Mouse (Mus musculus): ENCODE data around the gene Cacnb2. TPM values are rescaled to one million over a fixed set of nuclear protein-coding genes. Genes with fewer than 3 reads are reported as not detected.

Cacnb2 gene
- total and polyA plus RNA-seq, 2 experiments from 2014 or later = 10.9 to 28.7 TPM

DNA sequence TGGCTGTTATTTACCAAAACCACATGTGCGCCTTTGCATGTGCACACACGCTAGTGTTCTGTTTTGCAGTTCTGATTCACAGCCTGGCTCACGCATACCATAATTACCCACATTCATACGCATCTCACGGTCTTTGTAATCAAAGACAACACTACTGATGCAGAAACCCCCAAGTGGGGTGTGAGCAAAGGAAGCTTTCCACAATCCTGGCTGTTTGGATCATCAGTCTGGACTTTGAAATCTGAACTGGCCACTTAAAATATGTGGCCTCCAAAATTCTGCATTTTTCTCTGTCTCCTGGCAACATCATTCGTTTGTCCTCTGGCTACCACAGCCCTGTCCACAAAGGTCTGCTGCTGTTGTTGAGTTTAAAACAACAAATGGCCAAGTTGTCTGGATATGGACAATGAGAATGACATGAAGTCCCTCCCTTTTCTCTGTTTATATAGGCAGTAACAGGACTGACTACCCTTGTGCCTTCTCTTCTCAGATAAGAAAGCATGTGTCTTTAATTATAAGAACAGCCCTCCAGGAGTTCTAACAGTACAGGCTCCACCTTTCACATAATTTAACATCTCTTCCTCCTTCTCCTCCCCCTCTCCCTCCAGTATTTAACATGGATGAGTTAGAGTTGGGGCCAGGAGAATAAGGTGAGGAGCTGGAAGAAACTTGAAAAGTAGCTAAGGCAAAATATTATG is 204.9 kb downstream of the Cacnb2 start:
- H3K27me3 ChIP-seq (ENCODE audit: insufficient read depth, low read length) = no peaks in the 10 kb centered on the region
- no peak for DNase-seq (ENCODE audit: low spot score)
- no peak overlapping the region for H3K27ac ChIP-seq (ENCODE audit: low read depth, low read length)
- H3K4me1 ChIP-seq (ENCODE audit: insufficient read depth, low read length) = peaks cover 4% of the 10 kb centered on the region; the same call in 1 of the 2 replicates
- no peak overlapping the region for H3K4me3 ChIP-seq (ENCODE audit: low read depth, low read length)
- no peaks in the 10 kb centered on the region for H3K36me3 ChIP-seq (ENCODE audit: insufficient read depth, low read length)
- WGBS = 39% methylated on average over 6 of the region's 6 CpGs
- H3K9ac ChIP-seq (replicated peaks; ENCODE audit: low read length, poor library complexity, severe bottlenecking) = no peak overlapping the region
- no peak for ATAC-seq (ENCODE audit: low FRiP score)
- TF ChIP-seq CTCF (IDR thresholded peaks at IDR 0.05) = no peak
- no peak overlapping the region for H3K4me2 ChIP-seq (ENCODE audit: low read depth, low read length, poor library complexity, severe bottlenecking)
- H3K9me3 ChIP-seq (ENCODE audit: low read length) = no peaks in the 10 kb centered on the region

DNA sequence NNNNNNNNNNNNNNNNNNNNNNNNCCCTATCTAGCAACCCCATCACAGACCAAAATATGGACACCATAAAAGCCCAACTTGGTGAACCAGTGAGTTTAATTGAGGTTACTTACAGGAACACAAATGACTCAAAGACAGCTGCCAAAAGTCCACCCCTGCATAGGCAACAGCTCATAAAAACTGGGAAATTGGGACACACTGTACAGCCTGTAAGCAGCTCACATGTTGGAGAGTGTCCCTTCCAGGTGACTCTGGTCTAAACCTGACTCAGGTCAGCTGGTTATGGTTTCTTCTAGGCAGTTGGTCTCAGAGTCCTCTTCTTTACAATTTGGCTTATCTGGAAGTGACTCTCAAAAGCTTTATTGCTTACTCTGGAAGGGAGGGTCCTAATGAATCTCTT is 212.1 kb downstream of the Cacnb2 start:
- ATAC-seq (ENCODE audit: low FRiP score) = no peak
- H3K9me3 ChIP-seq (ENCODE audit: low read length) = no peaks in the 10 kb centered on the region
- H3K27me3 ChIP-seq (ENCODE audit: insufficient read depth, low read length) = no peaks in the 10 kb centered on the region
- H3K27ac ChIP-seq (ENCODE audit: low read depth, low read length) = no peak overlapping the region
- no peak overlapping the region for H3K9ac ChIP-seq (replicated peaks; ENCODE audit: low read length, poor library complexity, severe bottlenecking)
- no peak overlapping the region for H3K4me2 ChIP-seq (ENCODE audit: low read depth, low read length, poor library complexity, severe bottlenecking)
- H3K4me1 ChIP-seq (ENCODE audit: insufficient read depth, low read length) = no peaks in the 10 kb centered on the region
- DNase-seq (ENCODE audit: low spot score) = no peak
- TF ChIP-seq CTCF (IDR thresholded peaks at IDR 0.05) = no peak
- no peaks in the 10 kb centered on the region for H3K36me3 ChIP-seq (ENCODE audit: insufficient read depth, low read length)
- H3K4me3 ChIP-seq (ENCODE audit: low read depth, low read length) = no peak overlapping the region

DNA sequence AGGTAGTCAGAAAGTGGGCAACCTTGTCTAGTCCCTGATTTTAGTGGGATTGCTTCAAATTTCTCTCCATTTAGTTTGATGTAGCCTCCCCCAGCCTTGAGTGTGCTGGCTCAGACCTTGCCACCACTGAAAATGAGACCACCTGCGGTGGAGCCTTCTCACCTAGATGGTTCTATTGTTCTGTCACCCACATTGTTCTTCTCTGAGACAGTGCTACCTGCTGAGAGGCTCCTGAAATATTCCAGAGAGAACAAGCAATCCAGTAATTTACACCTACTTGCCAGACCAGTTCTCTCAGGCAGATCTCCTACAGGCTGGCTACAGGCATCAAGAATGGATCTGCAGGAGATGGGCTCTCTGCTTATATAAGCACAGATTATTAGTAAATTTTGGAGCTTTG is 215.8 kb downstream of the Cacnb2 start:
- Histone ChIP-seq H3K9ac (replicated peaks; ENCODE audit: low read length, poor library complexity, severe bottlenecking) (no peak overlapping the region), H3K27ac (ENCODE audit: low read depth, low read length) (no peak overlapping the region), H3K4me2 (ENCODE audit: low read depth, low read length, poor library complexity, severe bottlenecking) (no peak overlapping the region), H3K36me3 (ENCODE audit: insufficient read depth, low read length) (no peaks in the 10 kb centered on the region), H3K4me1 (ENCODE audit: insufficient read depth, low read length) (no peaks in the 10 kb centered on the region), H3K4me3 (ENCODE audit: low read depth, low read length) (no peak overlapping the region), H3K27me3 (ENCODE audit: insufficient read depth, low read length) (no peaks in the 10 kb centered on the region), H3K9me3 (ENCODE audit: low read length) (no peaks in the 10 kb centered on the region)
- DNase-seq (ENCODE audit: low spot score) (no peak), ATAC-seq (ENCODE audit: low FRiP score) (no peak)
- TF ChIP-seq CTCF (IDR thresholded peaks at IDR 0.05) = no peak
- WGBS = 36% methylated on average over 1 of the region's 1 CpGs

DNA sequence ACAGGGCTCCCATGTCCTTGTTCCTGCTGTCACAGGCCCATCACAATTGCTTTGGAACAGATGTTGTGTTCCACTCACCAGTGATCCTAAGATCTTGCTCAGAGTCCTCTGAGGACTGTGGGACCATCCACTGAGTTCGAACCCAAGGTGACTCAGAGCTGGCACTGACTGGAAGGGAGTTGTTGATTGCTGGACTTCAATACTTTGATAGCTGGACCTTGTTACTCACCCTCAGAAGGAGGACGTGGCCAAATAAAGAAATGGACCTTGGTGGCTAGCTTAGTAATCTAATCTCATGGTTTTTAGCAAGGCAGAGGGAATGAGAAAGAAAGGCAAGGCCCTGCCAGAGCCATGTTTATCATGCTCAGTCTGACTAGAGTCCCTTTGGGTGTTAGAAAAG is 218.1 kb downstream of the Cacnb2 start:
- no peaks in the 10 kb centered on the region for H3K4me1 ChIP-seq (ENCODE audit: insufficient read depth, low read length)
- no peak overlapping the region for H3K4me3 ChIP-seq (ENCODE audit: low read depth, low read length)
- DNase-seq (ENCODE audit: low spot score) (no peak), ATAC-seq (ENCODE audit: low FRiP score) (no peak)
- H3K27ac ChIP-seq (ENCODE audit: low read depth, low read length) = no peak overlapping the region
- no peaks in the 10 kb centered on the region for H3K36me3 ChIP-seq (ENCODE audit: insufficient read depth, low read length)
- TF ChIP-seq CTCF (IDR thresholded peaks at IDR 0.05) = no peak
- no peaks in the 10 kb centered on the region for H3K27me3 ChIP-seq (ENCODE audit: insufficient read depth, low read length)
- no peaks in the 10 kb centered on the region for H3K9me3 ChIP-seq (ENCODE audit: low read length)
- H3K4me2 ChIP-seq (ENCODE audit: low read depth, low read length, poor library complexity, severe bottlenecking) = no peak overlapping the region
- 80% methylated on average over 2 of the region's 2 CpGs for WGBS
- no peak overlapping the region for H3K9ac ChIP-seq (replicated peaks; ENCODE audit: low read length, poor library complexity, severe bottlenecking)

DNA sequence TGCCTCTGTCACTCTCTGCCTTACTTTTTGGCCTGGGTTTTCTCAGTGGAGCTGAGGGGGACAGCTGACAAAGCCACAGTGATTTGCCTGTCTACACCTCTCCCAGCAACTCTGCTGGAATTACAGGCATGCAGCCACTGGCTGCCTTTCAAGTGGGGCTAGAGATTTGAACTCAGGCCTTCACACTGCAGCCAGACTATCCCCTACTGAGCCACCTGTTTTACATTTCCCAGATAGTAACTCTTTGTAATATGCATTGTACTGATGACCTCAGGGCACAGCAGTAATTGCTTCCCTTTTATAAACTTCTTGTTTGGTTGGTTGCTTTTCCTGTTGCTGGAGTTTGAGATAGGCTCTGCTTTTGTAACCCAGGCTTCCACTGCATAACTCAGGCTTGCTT is 220.2 kb downstream of the Cacnb2 start:
- DNase-seq (ENCODE audit: low spot score) (no peak), ATAC-seq (ENCODE audit: low FRiP score) (no peak)
- no peak overlapping the region for H3K4me3 ChIP-seq (ENCODE audit: low read depth, low read length)
- no peak overlapping the region for H3K27ac ChIP-seq (ENCODE audit: low read depth, low read length)
- TF ChIP-seq CTCF (IDR thresholded peaks at IDR 0.05) = no peak
- H3K4me2 ChIP-seq (ENCODE audit: low read depth, low read length, poor library complexity, severe bottlenecking) = no peak overlapping the region
- no peaks in the 10 kb centered on the region for H3K9me3 ChIP-seq (ENCODE audit: low read length)
- no peaks in the 10 kb centered on the region for H3K36me3 ChIP-seq (ENCODE audit: insufficient read depth, low read length)
- H3K4me1 ChIP-seq (ENCODE audit: insufficient read depth, low read length) = no peaks in the 10 kb centered on the region
- no peak overlapping the region for H3K9ac ChIP-seq (replicated peaks; ENCODE audit: low read length, poor library complexity, severe bottlenecking)
- no peaks in the 10 kb centered on the region for H3K27me3 ChIP-seq (ENCODE audit: insufficient read depth, low read length)

DNA sequence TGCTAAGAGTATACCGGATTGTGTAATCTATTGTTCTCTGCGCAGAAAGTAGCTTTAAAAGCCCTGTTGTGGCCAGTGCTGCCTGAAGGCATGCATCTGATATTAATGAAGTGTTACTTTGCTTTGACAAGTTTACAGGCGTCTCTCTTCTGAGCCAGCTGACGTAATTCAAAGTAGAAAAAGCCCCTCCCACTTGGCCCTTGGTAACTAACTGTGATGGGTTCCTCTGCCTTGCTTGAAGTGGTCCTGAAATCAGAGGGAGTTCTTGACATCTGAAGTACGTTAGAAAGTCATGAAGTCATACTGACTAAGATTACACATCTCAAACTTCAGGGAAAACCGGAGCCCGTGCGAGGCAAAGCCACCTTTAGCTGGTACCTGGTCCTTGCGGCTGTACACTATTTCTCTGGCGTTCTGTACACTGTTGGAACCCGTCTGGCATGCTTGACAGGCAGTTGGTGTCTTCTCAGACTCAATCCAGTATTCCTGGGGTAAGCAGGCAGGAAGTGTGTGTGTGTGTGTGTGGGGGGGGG is 221.0 kb downstream of the Cacnb2 start:
- WGBS = 64% methylated on average over 11 of the region's 11 CpGs
- ATAC-seq (ENCODE audit: low FRiP score) (no peak), DNase-seq (ENCODE audit: low spot score) (no peak)

More for the DNA sequence above, 221.0 kb downstream of the Cacnb2 start:
- H3K9ac ChIP-seq (replicated peaks; ENCODE audit: low read length, poor library complexity, severe bottlenecking) = no peak overlapping the region
- H3K4me3 ChIP-seq (ENCODE audit: low read depth, low read length) = no peak overlapping the region
- no peaks in the 10 kb centered on the region for H3K27me3 ChIP-seq (ENCODE audit: insufficient read depth, low read length)
- H3K4me1 ChIP-seq (ENCODE audit: insufficient read depth, low read length) = no peaks in the 10 kb centered on the region
- TF ChIP-seq CTCF (IDR thresholded peaks at IDR 0.05) = no peak
- no peaks in the 10 kb centered on the region for H3K36me3 ChIP-seq (ENCODE audit: insufficient read depth, low read length)
- H3K27ac ChIP-seq (ENCODE audit: low read depth, low read length) = no peak overlapping the region
- H3K9me3 ChIP-seq (ENCODE audit: low read length) = no peaks in the 10 kb centered on the region
- no peak overlapping the region for H3K4me2 ChIP-seq (ENCODE audit: low read depth, low read length, poor library complexity, severe bottlenecking)

All from midbrain, postnatal 0 days (tissue).